Mouse (Mus musculus) limb, embryonic 10.5 days (tissue): ENCODE results near the gene Plcb4. TPM values are rescaled to one million over a fixed set of nuclear protein-coding genes. Genes with fewer than 3 reads are reported as not detected.

ENCODE experiments used
- DNase-seq: peaks from one replicate; pipeline ENCODE4 v3.0.0-alpha.2; 2017; ENCODE audit warnings: low spot score
- H3K27ac ChIP-seq: fragments of 300-500 bp; sonication (generic); 2 replicates; pipeline ENCODE4 v1.5.1; 2016; ENCODE audit warnings: mild to moderate bottlenecking
- H3K27me3 ChIP-seq: fragments of 300-500 bp; sonication (generic); 2 replicates; pipeline ENCODE4 v1.6.1; 2016; ENCODE audit warnings: low read depth, mild to moderate bottlenecking; ENCODE audit not compliant: poor library complexity, severe bottlenecking
- H3K36me3 ChIP-seq: fragments of 300-500 bp; sonication (generic); 2 replicates; pipeline ENCODE4 v1.6.1; 2016; ENCODE audit warnings: mild to moderate bottlenecking, moderate library complexity
- H3K4me1 ChIP-seq: fragments of 300-500 bp; sonication (generic); 2 replicates; pipeline ENCODE4 v1.6.1; 2016
- H3K4me3 ChIP-seq: fragments of 300-500 bp; sonication (generic); 2 replicates; pipeline ENCODE4 v1.5.1; 2016; ENCODE audit warnings: mild to moderate bottlenecking, moderate library complexity
- H3K9me3 ChIP-seq: fragments of 300-500 bp; sonication (generic); replicated peaks from 2 replicates; pipeline ENCODE4 v1.6.1; 2016; ENCODE audit warnings: mild to moderate bottlenecking
- WGBS: fragments of 180-500 bp; shearing (Covaris S2); methylation state at CpG from one replicate; pipeline ENCODE4 v1.1.7; 2016; 5-methylcytosine and 5-hydroxymethylcytosine counted together
- polyA plus RNA-seq: library from polyadenylated mRNA; unstranded; fragments of >200 nt; fragmentation: Nextera tagmentation; extraction: Ambion mirVana; gene quantifications from 2 replicates; pipeline ENCODE4 v1.2.1, GENCODE M21; 2016

Gene Plcb4
- polyA plus RNA-seq, 1 experiment from 2014 or later: 10.7 TPM

DNA sequence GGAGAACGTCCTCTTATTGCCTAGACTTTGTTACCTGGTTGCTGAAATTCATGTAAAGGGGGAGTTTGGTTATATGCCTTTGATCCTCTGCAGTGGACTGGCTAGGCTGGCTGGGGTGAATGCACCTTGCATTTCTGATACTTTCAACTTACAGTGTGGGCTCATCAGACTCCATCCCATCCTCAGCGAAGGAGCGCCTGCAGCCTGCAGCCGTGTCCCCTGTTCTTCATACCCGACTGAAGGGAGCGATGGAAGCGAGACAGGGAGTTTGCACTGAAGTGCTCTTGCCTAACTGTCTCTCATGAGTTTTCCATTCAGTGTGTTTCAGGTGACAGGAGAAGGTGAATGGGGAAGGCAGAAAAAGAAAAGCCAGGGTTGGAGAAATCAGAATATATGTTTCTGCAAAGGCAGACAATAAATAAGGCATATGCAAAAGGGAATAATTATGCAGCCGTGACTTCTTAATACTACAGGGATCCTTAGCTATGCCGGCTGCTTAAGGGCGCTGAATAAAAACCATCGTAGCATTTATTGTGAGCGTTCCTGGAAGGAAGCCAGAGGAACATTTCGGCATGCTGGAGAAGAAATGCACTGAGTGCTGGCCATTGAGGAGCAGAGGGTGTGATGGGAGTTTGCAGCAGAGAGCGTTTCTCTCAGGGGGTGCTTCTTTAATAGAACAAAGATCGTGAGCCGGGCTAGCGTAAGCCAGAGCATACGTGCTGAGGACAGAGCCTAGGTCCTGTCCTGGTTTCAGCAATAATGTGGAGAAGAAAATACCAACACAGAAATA is 338.7 kb downstream of the Plcb4 start:
- Histone ChIP-seq H3K27me3 (no peaks in the 10 kb centered on the region), H3K4me3 (no peak overlapping the region), H3K9me3 (no peaks in the 10 kb centered on the region), H3K4me1 (no peaks in the 10 kb centered on the region; the same call in 1 of the 2 replicates), H3K27ac (no peak overlapping the region), H3K36me3 (no peaks in the 10 kb centered on the region)
- WGBS: 91% methylated on average over 18 of the region's 18 CpGs
- DNase-seq: no peak

DNA sequence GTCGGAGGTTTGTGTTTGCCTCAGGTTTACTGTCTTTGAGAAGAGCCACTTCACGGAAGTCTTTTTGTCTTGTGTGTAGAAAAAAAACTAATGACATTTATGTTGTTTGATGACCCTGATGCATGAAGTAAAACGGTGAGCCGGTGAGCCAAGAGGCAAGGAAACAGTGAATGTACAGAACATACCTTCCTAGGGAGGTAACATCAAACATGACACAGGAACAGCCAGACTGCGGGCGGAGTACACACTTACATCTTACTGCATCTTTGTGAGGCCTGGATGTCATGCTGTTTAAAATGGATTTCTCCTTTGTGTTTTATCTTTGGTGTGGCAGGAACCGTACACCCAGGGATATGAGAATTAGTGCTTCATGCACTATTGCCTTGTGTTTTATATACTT is 340.1 kb downstream of the Plcb4 start:
- H3K36me3 ChIP-seq: no peaks in the 10 kb centered on the region
- no peaks in the 10 kb centered on the region for H3K27me3 ChIP-seq
- no peak for DNase-seq
- H3K9me3 ChIP-seq: no peaks in the 10 kb centered on the region
- H3K4me1 ChIP-seq: no peaks in the 10 kb centered on the region; the same call in 1 of the 2 replicates
- no peak overlapping the region for H3K4me3 ChIP-seq
- no peak overlapping the region for H3K27ac ChIP-seq
- WGBS: 94% methylated on average over 7 of the region's 7 CpGs

DNA sequence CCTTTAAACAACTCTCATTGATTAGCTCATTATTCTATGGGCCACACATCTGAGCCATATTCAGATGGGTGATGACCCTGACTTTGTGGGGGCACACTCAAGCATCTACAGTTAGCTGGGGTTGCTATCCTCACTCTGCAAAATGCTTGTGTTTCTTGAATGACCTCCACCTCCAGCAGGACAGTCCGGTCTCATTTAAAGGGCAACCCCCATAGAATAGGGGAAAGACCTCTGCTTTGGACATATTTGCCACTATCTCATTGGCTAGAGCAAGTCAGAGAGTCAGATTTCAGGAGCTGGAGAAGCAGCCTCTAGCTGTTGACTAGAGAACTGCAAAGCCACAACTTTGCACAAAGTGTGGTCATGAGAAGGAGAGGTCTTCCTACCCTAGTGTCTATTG is 340.6 kb downstream of the Plcb4 start:
- H3K27me3 ChIP-seq: no peaks in the 10 kb centered on the region
- no peaks in the 10 kb centered on the region for H3K36me3 ChIP-seq
- no peaks in the 10 kb centered on the region; the same call in 1 of the 2 replicates for H3K4me1 ChIP-seq
- H3K4me3 ChIP-seq: no peak overlapping the region
- no peaks in the 10 kb centered on the region for H3K9me3 ChIP-seq
- no peak overlapping the region for H3K27ac ChIP-seq
- no peak for DNase-seq
- 61% methylated on average over 1 of the region's 1 CpGs for WGBS

DNA sequence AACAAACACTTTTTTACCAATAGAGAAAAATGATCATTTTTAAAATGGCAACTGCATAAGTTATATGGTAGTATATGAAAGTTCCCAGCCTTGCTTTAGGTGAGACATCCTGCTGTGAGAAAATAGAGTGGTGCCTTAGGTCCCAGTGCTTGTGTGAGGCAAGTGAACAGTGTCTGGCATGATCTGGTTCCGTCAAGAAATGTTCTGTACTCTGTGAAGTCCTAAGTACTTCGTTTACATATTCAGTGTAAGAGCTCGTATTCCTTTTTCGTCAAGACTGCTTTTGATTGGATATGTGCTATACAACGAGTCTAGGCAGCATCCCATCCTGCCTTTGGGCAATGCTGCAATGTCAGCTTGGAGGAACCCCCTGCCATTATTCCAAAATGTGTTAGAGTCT is 342.1 kb downstream of the Plcb4 start:
- no peaks in the 10 kb centered on the region for H3K36me3 ChIP-seq
- no peaks in the 10 kb centered on the region for H3K9me3 ChIP-seq
- DNase-seq: no peak
- no peak overlapping the region for H3K4me3 ChIP-seq
- no peak overlapping the region for H3K27ac ChIP-seq
- 87% methylated on average over 5 of the region's 5 CpGs for WGBS
- H3K4me1 ChIP-seq: no peaks in the 10 kb centered on the region; the same call in 1 of the 2 replicates
- no peaks in the 10 kb centered on the region for H3K27me3 ChIP-seq

DNA sequence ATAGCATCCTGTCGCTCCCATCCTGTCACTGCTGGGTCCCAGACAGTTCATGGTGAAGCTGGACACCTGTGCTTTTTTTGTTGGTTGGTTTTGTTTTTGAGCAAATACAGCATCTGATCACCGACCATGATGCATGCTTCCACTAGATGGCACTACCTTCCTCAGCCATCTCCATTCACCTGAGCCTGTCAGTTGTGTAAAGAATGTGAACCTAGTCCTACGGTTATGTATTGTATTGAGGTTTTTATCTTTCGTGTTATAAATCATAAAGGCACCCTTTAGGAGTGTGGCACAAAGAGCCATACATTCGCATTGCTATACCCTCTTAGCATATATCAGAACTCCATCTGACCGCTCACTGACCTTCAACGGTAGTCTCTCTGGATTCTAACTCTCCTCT is 343.3 kb downstream of the Plcb4 start:
- H3K4me3 ChIP-seq: no peak overlapping the region
- no peaks in the 10 kb centered on the region for H3K9me3 ChIP-seq
- no peaks in the 10 kb centered on the region; the same call in 1 of the 2 replicates for H3K4me1 ChIP-seq
- H3K27me3 ChIP-seq: no peaks in the 10 kb centered on the region
- WGBS: 59% methylated on average over 7 of the region's 7 CpGs
- DNase-seq: no peak
- no peak overlapping the region for H3K27ac ChIP-seq
- no peaks in the 10 kb centered on the region for H3K36me3 ChIP-seq

DNA sequence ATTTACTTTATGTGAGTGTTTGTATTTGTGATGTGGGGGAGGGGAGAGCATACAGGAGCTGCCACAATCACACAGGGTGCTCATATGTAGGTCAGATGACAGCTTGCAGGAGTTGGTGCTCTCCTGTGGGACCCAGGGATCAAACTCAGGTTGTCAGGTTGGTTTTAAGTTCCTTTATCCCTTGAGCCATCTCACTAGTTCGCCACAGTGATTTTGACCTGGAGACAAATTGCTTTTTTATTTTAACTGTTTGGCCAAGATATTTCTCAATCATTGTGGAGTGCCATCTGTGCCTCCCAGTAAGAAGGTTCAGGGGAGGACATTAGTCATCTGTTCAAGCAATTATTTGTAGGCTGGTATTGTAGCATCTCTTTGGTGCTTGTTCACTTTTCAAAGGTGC is 345.0 kb downstream of the Plcb4 start:
- no peak overlapping the region for H3K4me3 ChIP-seq
- no peaks in the 10 kb centered on the region for H3K36me3 ChIP-seq
- H3K27ac ChIP-seq: no peak overlapping the region
- DNase-seq: no peak
- no peaks in the 10 kb centered on the region; the same call in 1 of the 2 replicates for H3K4me1 ChIP-seq
- 81% methylated on average over 1 of the region's 1 CpGs for WGBS
- no peaks in the 10 kb centered on the region for H3K27me3 ChIP-seq
- H3K9me3 ChIP-seq: no peaks in the 10 kb centered on the region

- H3K36me3 ChIP-seq: no peaks in the 10 kb centered on the region
- H3K4me1 ChIP-seq: no peaks in the 10 kb centered on the region
- no peaks in the 10 kb centered on the region for H3K9me3 ChIP-seq
- H3K4me3 ChIP-seq: no peak overlapping the region
- DNase-seq: no peak
- H3K27ac ChIP-seq: no peak overlapping the region
- whole genome bisulfite sequencing: 88% methylated on average over 5 of the region's 5 CpGs
- H3K27me3 ChIP-seq: no peaks in the 10 kb centered on the region
These were observed 347.5 kb downstream of the Plcb4 start for GRCm38 (mm10) chr2:136006280-136006679.

- H3K4me3 ChIP-seq: no peak overlapping the region
- no peak overlapping the region for H3K27ac ChIP-seq
- no peaks in the 10 kb centered on the region for H3K36me3 ChIP-seq
- DNase-seq: no peak
- 92% methylated on average over 9 of the region's 9 CpGs for WGBS
- H3K4me1 ChIP-seq: no peaks in the 10 kb centered on the region
- no peaks in the 10 kb centered on the region for H3K9me3 ChIP-seq
- H3K27me3 ChIP-seq: no peaks in the 10 kb centered on the region
These were observed 353.9 kb downstream of the Plcb4 start for GRCm38 (mm10) chr2:136012759-136013158.

DNA sequence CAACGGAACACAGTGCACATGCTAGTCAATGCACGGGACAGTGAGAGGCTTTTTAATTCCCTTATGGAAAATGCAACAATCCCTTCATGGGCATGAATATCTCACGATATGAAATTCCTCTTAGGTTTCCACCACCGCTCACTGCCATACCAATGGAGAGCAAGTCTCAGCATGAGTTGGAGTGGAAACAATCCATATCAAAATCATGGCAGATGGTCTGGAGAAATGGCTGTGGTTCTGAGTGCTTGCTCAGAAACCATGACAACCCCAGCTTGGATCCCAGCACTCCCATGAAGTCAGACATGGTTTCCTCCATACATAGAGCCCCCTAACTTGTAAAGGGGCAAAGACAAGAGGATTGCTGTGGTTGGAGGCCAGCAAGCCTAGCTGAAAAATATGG is 389.7 kb downstream of the Plcb4 start:
- H3K4me3 ChIP-seq: no peak overlapping the region
- 94% methylated on average over 4 of the region's 4 CpGs for WGBS
- H3K27ac ChIP-seq: no peak overlapping the region
- H3K4me1 ChIP-seq: peaks cover 16% of the 10 kb centered on the region
- DNase-seq: no peak
- H3K9me3 ChIP-seq: no peaks in the 10 kb centered on the region
- H3K27me3 ChIP-seq: peaks cover 33% of the 10 kb centered on the region
- H3K36me3 ChIP-seq: no peaks in the 10 kb centered on the region

DNA sequence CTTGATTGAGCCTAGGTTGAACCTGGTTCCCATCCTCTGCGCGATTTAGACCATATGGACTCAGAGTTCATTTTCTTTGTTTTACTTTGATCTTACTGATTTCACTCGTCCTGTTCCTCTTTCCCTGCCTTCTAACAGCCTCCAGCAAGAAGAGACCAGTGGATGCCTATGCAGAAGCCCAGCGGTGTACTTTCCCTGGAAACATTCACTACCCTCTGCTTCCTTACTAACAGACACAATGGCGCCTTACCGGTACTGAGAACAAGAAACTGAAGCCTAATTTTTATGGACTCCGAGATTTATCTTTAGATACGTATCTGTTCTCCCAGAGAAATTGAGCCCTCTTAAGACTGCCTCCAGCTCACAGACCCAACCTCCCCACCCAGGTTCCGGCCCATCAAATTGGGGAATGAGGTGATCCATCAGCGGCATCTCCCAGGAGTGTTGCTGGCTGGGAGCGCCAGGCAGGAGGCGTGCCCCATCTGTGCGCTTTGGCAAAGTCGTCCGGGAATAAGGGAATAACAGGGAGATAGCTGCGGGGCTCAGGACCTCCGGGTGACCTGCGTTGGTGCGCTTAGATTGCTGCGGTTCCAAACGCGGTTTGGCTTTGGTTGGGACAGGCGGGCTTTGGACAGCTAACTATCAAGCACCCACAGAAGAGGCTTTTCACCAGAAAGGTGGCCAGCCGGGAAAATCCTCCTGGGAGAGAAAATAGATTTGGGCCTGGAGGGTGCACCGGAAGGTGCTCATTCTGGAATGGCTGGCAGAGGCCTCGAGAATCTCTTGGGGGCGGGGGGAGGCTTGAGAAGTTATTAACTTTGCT is 392.2 kb downstream of the Plcb4 start:
- Histone ChIP-seq H3K9me3 (no peaks in the 10 kb centered on the region), H3K27me3 (peaks cover 33% of the 10 kb centered on the region), H3K27ac (no peak overlapping the region), H3K36me3 (no peaks in the 10 kb centered on the region), H3K4me3 (peak overlapping the region; percentile 45), H3K4me1 (peaks cover 16% of the 10 kb centered on the region)
- WGBS: 16% methylated on average over 27 of the region's 27 CpGs
- DNase-seq: peak; percentile 49

- no peaks in the 10 kb centered on the region for H3K9me3 ChIP-seq
- no peaks in the 10 kb centered on the region for H3K36me3 ChIP-seq
- peaks cover 35% of the 10 kb centered on the region for H3K27me3 ChIP-seq
- WGBS: 1% methylated on average over 8 of the region's 8 CpGs
- peak within 1 kb of the TSS; percentile 45 for H3K4me3 ChIP-seq
- H3K4me1 ChIP-seq: peaks cover 16% of the 10 kb centered on the region
- DNase-seq: peak; percentile 36
- no peak within 1 kb of the TSS for H3K27ac ChIP-seq
These were observed 393.0 kb downstream of the Plcb4 start, which contains the start of gene Lamp5 for GRCm38 (mm10) chr2:136051688-136052289. Gene Lamp5 (plus strand): TSS chr2:136052239.

GRCm38 (mm10) chr2:136057861-136058331 is 399.1 kb downstream of the Plcb4 start:
- Histone ChIP-seq H3K4me3 (peak overlapping the region; percentile 36), H3K27me3 (peaks cover 53% of the 10 kb centered on the region), H3K9me3 (no peaks in the 10 kb centered on the region), H3K27ac (no peak overlapping the region), H3K36me3 (no peaks in the 10 kb centered on the region), H3K4me1 (peaks cover 24% of the 10 kb centered on the region)
- peak; percentile 45 for DNase-seq
- 6% methylated on average over 19 of the region's 19 CpGs for WGBS

- Histone ChIP-seq H3K36me3 (no peaks in the 10 kb centered on the region), H3K4me3 (peak overlapping the region; percentile 53), H3K9me3 (no peaks in the 10 kb centered on the region), H3K4me1 (peaks cover 24% of the 10 kb centered on the region), H3K27me3 (peaks cover 50% of the 10 kb centered on the region), H3K27ac (no peak overlapping the region)
- DNase-seq: no peak
- WGBS: 4% methylated on average over 7 of the region's 7 CpGs
These were observed 399.6 kb downstream of the Plcb4 start for GRCm38 (mm10) chr2:136058398-136058797.
